Mouse (Mus musculus): Measurements from ENCODE around the gene Gm5134. TPM values are rescaled to one million over a fixed set of nuclear protein-coding genes. Genes with fewer than 3 reads are reported as not detected.
"Not testable (repeated sequence)": the region's sequence is repeated elsewhere in the genome, so short reads cannot be mapped to it uniquely, and the experiment has no call there.

Gene Gm5134
- total and polyA plus RNA-seq, 3 experiments: not detected

GRCm38 (mm10) chr10:75978119-75978834, 24.0 kb downstream of the Gm5134 start:
- DNase-seq (ENCODE audit: low spot score) (no peak), ATAC-seq (ENCODE audit: extremely low read depth, insufficient number of reproducible peaks, low FRiP score, poor library complexity, severe bottlenecking) (no peak)
- Histone ChIP-seq H3K36me3 (replicated peaks) (no peaks in the 10 kb centered on the region), H3K9me3 (replicated peaks) (no peaks in the 10 kb centered on the region), H3K4me3 (ENCODE audit: low read depth, low read length) (no peak overlapping the region), H3K27me3 (ENCODE audit: insufficient read depth, low read length) (no peaks in the 10 kb centered on the region), H3K4me1 (ENCODE audit: insufficient read depth, low read depth, low read length) (no peaks in the 10 kb centered on the region)
- no peak for TF ChIP-seq GATA1 (IDR thresholded peaks at IDR 0.05; ENCODE audit: borderline replicate concordance, low read length)
- no peak for TF ChIP-seq TAL1 (conservative IDR thresholded peaks at IDR 0.05; ENCODE audit: low read depth, low read length)
- no peak for TF ChIP-seq CTCF (IDR thresholded peaks at IDR 0.05; ENCODE audit: low read depth, low read length)
- no peak for TF ChIP-seq GATA2 (IDR thresholded peaks at IDR 0.05; ENCODE audit: borderline replicate concordance, low read depth, low read length)
- TF ChIP-seq POLR2AphosphoS5 (IDR thresholded peaks at IDR 0.05; ENCODE audit: insufficient replicate concordance, low read depth, low read length): no peak

GRCm38 (mm10) chr10:75978835-75979157, 24.5 kb downstream of the Gm5134 start:
- no peak overlapping the region for H3K4me3 ChIP-seq (ENCODE audit: low read depth, low read length)
- H3K36me3 ChIP-seq (replicated peaks): no peaks in the 10 kb centered on the region
- H3K27me3 ChIP-seq (ENCODE audit: insufficient read depth, low read length): no peaks in the 10 kb centered on the region
- no peak for TF ChIP-seq POLR2AphosphoS5 (IDR thresholded peaks at IDR 0.05; ENCODE audit: insufficient replicate concordance, low read depth, low read length)
- TF ChIP-seq GATA1 (IDR thresholded peaks at IDR 0.05; ENCODE audit: borderline replicate concordance, low read length): no peak
- no peak for TF ChIP-seq TAL1 (conservative IDR thresholded peaks at IDR 0.05; ENCODE audit: low read depth, low read length)
- TF ChIP-seq GATA2 (IDR thresholded peaks at IDR 0.05; ENCODE audit: borderline replicate concordance, low read depth, low read length): no peak
- TF ChIP-seq CTCF (IDR thresholded peaks at IDR 0.05; ENCODE audit: low read depth, low read length): no peak
- no peaks in the 10 kb centered on the region for H3K9me3 ChIP-seq (replicated peaks)
- DNase-seq (ENCODE audit: low spot score) (no peak), ATAC-seq (ENCODE audit: extremely low read depth, insufficient number of reproducible peaks, low FRiP score, poor library complexity, severe bottlenecking) (no peak)
- H3K4me1 ChIP-seq (ENCODE audit: insufficient read depth, low read depth, low read length): no peaks in the 10 kb centered on the region

GRCm38 (mm10) chr10:75979432-75979831, 25.1 kb downstream of the Gm5134 start:
- TF ChIP-seq TAL1 (conservative IDR thresholded peaks at IDR 0.05; ENCODE audit: low read depth, low read length) (no peak), CTCF (IDR thresholded peaks at IDR 0.05; ENCODE audit: low read depth, low read length) (no peak), POLR2AphosphoS5 (IDR thresholded peaks at IDR 0.05; ENCODE audit: insufficient replicate concordance, low read depth, low read length) (no peak), GATA2 (IDR thresholded peaks at IDR 0.05; ENCODE audit: borderline replicate concordance, low read depth, low read length) (no peak)
- no peaks in the 10 kb centered on the region for H3K27me3 ChIP-seq (ENCODE audit: insufficient read depth, low read length)

GRCm38 (mm10) chr10:75990430-75991042, 36.2 kb downstream of the Gm5134 start:
- Histone ChIP-seq H3K9me3 (replicated peaks) (no peaks in the 10 kb centered on the region), H3K4me1 (ENCODE audit: insufficient read depth, low read depth, low read length) (no peaks in the 10 kb centered on the region), H3K4me3 (ENCODE audit: low read depth, low read length) (no peak overlapping the region), H3K27me3 (ENCODE audit: insufficient read depth, low read length) (peaks cover 31% of the 10 kb centered on the region), H3K36me3 (replicated peaks) (no peaks in the 10 kb centered on the region)
- ATAC-seq (ENCODE audit: extremely low read depth, insufficient number of reproducible peaks, low FRiP score, poor library complexity, severe bottlenecking): no peak
- no peak for DNase-seq (ENCODE audit: low spot score)
- TF ChIP-seq GATA2 (IDR thresholded peaks at IDR 0.05; ENCODE audit: borderline replicate concordance, low read depth, low read length) (no peak), TAL1 (conservative IDR thresholded peaks at IDR 0.05; ENCODE audit: low read depth, low read length) (no peak), CTCF (IDR thresholded peaks at IDR 0.05; ENCODE audit: low read depth, low read length) (no peak), GATA1 (IDR thresholded peaks at IDR 0.05; ENCODE audit: borderline replicate concordance, low read length) (no peak), POLR2AphosphoS5 (IDR thresholded peaks at IDR 0.05; ENCODE audit: insufficient replicate concordance, low read depth, low read length) (no peak)

More at GRCm38 (mm10) chr10:75979432-75979831, 25.1 kb downstream of the Gm5134 start:
- H3K4me3 ChIP-seq (ENCODE audit: low read depth, low read length): no peak overlapping the region
- no peaks in the 10 kb centered on the region for H3K9me3 ChIP-seq (replicated peaks)
- no peaks in the 10 kb centered on the region for H3K36me3 ChIP-seq (replicated peaks)
- no peaks in the 10 kb centered on the region for H3K4me1 ChIP-seq (ENCODE audit: insufficient read depth, low read depth, low read length)
- ATAC-seq (ENCODE audit: extremely low read depth, insufficient number of reproducible peaks, low FRiP score, poor library complexity, severe bottlenecking): no peak
- no peak for DNase-seq (ENCODE audit: low spot score)

- ATAC-seq (ENCODE audit: extremely low read depth, insufficient number of reproducible peaks, low FRiP score, poor library complexity, severe bottlenecking): no peak
- H3K4me3 ChIP-seq (ENCODE audit: low read depth, low read length): no peak overlapping the region
- H3K27me3 ChIP-seq (ENCODE audit: insufficient read depth, low read length): peaks cover 30% of the 10 kb centered on the region
- no peak for DNase-seq (ENCODE audit: low spot score)
- no peaks in the 10 kb centered on the region for H3K4me1 ChIP-seq (ENCODE audit: insufficient read depth, low read depth, low read length)
- TF ChIP-seq GATA2 (IDR thresholded peaks at IDR 0.05; ENCODE audit: borderline replicate concordance, low read depth, low read length) (no peak), GATA1 (IDR thresholded peaks at IDR 0.05; ENCODE audit: borderline replicate concordance, low read length) (no peak), TAL1 (conservative IDR thresholded peaks at IDR 0.05; ENCODE audit: low read depth, low read length) (no peak), CTCF (IDR thresholded peaks at IDR 0.05; ENCODE audit: low read depth, low read length) (no peak), POLR2AphosphoS5 (IDR thresholded peaks at IDR 0.05; ENCODE audit: insufficient replicate concordance, low read depth, low read length) (no peak)
- H3K9me3 ChIP-seq (replicated peaks): no peaks in the 10 kb centered on the region
- no peaks in the 10 kb centered on the region for H3K36me3 ChIP-seq (replicated peaks)
These were observed 39.4 kb downstream of the Gm5134 start for GRCm38 (mm10) chr10:75993616-75994240.

- H3K9me3 ChIP-seq (replicated peaks); H3K36me3 ChIP-seq (replicated peaks); ATAC-seq (ENCODE audit: extremely low read depth, insufficient number of reproducible peaks, low FRiP score, poor library complexity, severe bottlenecking); H3K4me1 ChIP-seq (ENCODE audit: insufficient read depth, low read depth, low read length); H3K4me3 ChIP-seq (ENCODE audit: low read depth, low read length); DNase-seq (ENCODE audit: low spot score): not testable (repeated sequence)
- peaks cover 33% of the 10 kb centered on the region for H3K27me3 ChIP-seq (ENCODE audit: insufficient read depth, low read length)
These were observed 40.4 kb downstream of the Gm5134 start for GRCm38 (mm10) chr10:75994531-75995210.
